Mouse (Mus musculus) right cerebral cortex, adult 2 months (tissue): ENCODE data around the gene Ctcfl.
A peak's percentile ranks its signal among the peaks of the same experiment; 100 is the strongest.

Experiments used
- DNase-seq, 2 experiments: peaks; one replicate each; pipeline ENCODE4 v3.0.0; 2021 to 2022; ENCODE audit warnings: low spot score in 2 of 2

Gene Ctcfl

GRCm38 (mm10) chr2:173119023-173119944, at the start of gene Ctcfl:
Gene Ctcfl (minus strand): TSS chr2:173119525.
- DNase-seq = no peak

GRCm38 (mm10) chr2:173168411-173168851, 49.1 kb upstream of the Ctcfl start:
- peak in 1 of 2 experiments; percentile 18 for DNase-seq

GRCm38 (mm10) chr2:173165357-173165756, 46.0 kb upstream of the Ctcfl start:
- no peak for DNase-seq

DNA sequence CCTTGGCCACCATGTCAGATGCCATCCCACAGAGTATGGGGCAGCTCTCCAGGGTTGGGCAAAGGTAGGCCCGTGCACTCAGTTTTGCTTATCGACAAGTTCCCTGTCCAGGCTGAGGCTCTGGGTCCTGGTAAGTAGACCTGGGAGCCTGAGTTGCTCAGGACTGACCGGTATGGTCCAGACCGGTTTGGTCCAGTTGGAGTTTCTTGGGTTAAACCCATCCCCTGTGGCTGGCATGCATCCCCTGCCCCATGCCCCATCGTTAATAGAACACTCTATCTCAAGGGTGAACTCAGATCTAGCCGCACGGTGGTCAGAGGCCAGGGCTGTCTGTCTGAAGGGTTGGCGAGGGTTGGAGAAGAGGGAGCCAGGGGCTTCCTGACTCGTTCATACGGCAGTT, 45.6 kb upstream of the Ctcfl start:
- no peak for DNase-seq

DNA sequence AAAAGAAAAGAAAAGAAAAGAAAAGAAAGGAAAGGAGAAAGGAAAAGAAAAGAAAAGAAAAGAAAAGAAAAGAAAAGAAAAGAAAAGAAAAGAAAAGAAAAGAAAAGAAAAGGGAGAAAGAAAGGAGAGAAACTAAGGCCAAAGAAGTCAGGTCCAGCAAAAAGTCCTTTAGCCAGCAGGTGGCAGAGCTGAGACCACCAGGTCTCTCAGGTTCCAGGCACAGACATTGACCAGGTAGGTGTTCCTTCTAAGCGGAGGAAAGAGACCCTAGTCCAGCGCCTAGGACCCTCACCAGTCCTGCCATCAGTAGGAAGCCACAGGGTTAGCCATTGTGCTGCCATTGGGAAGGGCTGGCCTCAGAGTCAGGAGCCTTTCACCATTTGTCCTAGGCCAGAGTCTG, 45.0 kb upstream of the Ctcfl start:
- DNase-seq = no peak

GRCm38 (mm10) chr2:173163380-173163779, 44.1 kb upstream of the Ctcfl start:
- no peak for DNase-seq

DNA sequence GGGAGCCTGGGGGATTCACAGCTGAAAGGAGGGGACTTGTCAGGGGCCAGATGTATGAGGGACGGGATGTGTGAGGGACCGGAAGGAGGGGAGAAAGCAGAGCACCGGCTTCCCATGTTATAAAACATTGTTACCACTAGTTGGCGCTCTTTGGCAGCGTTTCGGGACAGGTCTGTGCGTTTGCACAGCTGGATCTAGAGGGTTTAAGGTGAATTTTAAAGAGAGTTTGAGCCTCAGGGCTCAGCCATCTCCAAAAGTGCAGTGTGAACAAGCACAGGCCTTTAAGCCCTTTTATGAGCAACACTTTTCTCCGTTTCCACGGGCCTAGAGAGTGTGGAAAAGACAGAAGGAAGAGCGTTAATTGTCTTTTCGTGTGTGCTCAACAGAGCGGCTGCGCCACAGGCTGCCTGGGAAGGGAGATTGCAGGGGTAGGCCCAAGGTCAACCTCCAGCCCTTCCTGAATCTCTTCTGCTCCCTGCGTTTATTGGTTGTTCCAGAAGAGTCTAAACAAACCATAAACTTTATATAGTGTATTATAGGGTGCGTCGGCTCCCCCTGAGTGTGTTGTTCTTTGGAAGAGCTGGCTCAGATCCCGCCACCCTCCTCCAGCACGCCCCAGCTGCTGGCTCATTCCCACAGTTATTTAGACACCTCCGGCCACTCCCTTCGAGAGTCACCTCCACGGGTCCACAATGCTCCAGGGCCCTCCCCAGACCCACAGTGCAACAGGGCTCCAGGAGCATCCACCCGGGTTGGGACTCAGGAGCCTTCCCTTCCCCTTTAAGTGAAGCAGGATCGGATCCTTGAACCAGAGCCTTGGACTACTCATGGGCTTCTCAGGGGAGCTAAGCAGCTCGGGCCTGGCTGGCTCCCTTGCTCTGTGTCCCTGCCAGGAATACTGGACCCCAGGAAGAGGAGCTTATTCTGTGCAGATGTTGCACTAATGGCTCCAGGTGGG, 40.3 kb upstream of the Ctcfl start:
- DNase-seq = peak; percentile 25 to 52

- no peak for DNase-seq
These were observed 39.2 kb upstream of the Ctcfl start for GRCm38 (mm10) chr2:173158390-173159055.

DNA sequence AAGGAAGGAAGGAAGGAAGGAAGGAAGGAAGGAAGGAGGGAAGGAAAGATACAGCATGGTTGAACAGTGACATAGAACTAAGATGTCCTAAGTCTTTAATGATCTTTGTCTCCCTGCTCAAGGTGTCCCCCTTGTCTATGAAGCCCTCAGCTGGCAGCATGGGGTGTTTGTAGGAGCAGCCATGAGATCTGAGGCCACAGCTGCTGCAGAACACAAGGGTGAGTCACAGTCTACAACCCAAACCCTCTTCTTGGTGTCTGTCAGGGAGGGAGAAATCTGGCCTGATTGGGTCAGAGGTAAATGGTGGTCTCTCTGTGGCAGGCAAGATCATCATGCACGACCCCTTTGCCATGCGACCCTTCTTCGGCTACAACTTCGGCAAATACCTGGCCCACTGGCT, 38.5 kb upstream of the Ctcfl start:
- no peak for DNase-seq

- no peak for DNase-seq
These were observed 38.1 kb upstream of the Ctcfl start for GRCm38 (mm10) chr2:173157376-173157775.

- no peak for DNase-seq
These were observed 37.6 kb upstream of the Ctcfl start for GRCm38 (mm10) chr2:173156923-173157322.

- no peak for DNase-seq
These were observed 36.6 kb upstream of the Ctcfl start for GRCm38 (mm10) chr2:173155907-173156306.

GRCm38 (mm10) chr2:173154962-173155361, 35.6 kb upstream of the Ctcfl start:
- DNase-seq = no peak

- no peak for DNase-seq
These were observed 35.2 kb upstream of the Ctcfl start for GRCm38 (mm10) chr2:173154513-173154912.

DNA sequence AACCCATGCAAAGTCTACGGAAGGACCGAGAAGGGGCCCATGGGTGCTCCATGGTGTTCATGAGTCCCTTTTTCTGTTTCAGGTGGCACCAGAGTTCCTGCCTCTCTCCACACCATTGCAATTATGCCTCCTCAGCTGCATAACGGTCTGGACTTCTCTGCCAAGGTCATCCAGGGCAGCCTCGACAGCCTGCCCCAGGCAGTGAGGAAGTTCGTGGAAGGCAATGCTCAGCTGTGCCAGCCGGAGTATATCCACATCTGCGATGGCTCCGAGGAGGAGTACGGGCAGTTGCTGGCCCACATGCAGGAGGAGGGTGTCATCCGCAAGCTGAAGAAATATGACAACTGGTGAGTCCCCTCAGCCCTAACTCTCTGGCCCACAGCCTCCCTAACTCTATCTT, 33.9 kb upstream of the Ctcfl start:
- DNase-seq = no peak

- DNase-seq = no peak
These were observed 33.3 kb upstream of the Ctcfl start, which contains the start of gene Pck1 for GRCm38 (mm10) chr2:173152436-173153151. Gene Pck1 (plus strand): TSS chr2:173153048.

GRCm38 (mm10) chr2:173151784-173152284, 32.5 kb upstream of the Ctcfl start:
- DNase-seq = no peak

DNA sequence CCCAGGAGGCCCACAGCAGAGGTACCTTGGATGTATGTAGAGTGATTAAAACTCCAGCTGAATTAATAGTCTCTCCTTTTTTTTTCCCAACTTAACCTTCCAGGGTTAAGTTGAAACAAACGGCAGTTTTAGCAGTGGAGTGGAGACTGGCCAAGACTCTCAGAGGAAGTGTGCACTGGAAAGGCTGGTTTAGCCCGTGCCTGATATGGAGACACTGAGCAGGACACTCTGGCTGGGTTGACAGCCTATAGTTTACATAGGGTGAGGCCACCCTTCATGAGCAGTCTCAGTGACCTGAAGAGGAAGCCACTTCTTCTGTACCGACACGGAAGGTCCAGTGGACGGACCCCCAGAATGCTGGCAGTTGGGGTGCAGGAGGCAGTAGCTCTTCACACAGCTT, 32.0 kb upstream of the Ctcfl start:
- DNase-seq = no peak

GRCm38 (mm10) chr2:173148001-173148400, 28.7 kb upstream of the Ctcfl start:
- DNase-seq = no peak

- no peak for DNase-seq
These were observed 27.4 kb upstream of the Ctcfl start for GRCm38 (mm10) chr2:173146728-173147127.

GRCm38 (mm10) chr2:173145808-173146207, 26.5 kb upstream of the Ctcfl start:
- no peak for DNase-seq
